Mouse (Mus musculus): ENCODE measurements around the gene Slc24a2.

Gene Slc24a2

DNA sequence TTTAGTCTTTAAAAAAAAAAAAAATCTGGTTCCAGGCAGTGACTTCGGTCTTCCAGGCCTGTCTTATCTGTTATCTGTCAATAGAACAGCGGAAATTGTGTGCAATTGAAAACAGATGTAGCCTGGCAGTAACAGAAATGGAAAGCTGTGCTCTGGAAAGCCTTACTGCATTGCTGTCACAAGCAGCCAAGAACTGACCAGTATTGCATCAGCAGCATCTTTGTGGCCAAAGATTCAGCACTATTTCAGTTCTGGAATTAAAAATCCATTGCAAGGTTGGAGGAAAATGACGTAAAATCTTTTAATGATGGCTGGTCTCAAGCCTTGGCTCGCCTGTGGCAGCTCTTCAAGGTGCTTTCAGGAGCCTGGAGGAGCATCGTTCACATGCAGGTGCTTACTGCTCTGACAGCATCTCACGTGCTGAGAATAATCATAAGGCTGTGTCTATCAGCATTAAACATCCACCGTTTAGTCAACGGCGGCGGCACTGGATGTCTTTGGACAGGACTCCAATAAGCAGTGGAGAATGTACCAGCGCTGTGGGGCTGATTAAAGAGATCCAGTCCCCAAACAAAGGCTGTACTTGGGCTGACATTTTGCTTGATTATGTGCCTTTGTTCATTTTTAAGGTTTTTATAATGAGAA lies 143.2 kb downstream of the Slc24a2 start:
- no peaks in the 10 kb centered on the region for H3K36me3 ChIP-seq (ENCODE audit: control insufficient read depth, insufficient read depth, low read length, poor library complexity, severe bottlenecking)
- no peaks in the 10 kb centered on the region for H3K27me3 ChIP-seq (ENCODE audit: control insufficient read depth, insufficient read depth, low read length, poor library complexity, severe bottlenecking)
- no peak for DNase-seq (ENCODE audit: low read depth, low spot score)

DNA sequence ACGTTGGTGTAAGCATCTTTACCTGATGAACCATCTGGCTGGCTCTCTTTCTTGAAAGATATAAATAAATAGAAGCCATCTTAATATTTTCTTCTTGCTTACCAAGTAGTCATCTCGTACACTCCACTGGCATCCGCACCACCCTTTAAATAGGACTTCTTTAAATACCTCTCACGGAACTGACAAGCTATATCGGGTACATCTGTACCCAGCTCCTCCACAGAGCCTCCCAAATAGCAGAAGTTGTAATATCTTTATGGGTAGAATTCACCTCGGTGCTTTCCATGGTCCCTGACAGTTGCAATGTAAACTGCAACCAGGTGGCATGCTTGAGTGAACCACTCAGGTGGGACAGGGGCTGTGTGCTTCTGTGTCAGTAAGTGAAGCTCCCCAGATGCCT lies 149.0 kb downstream of the Slc24a2 start:
- no peaks in the 10 kb centered on the region for H3K27me3 ChIP-seq (ENCODE audit: control insufficient read depth, insufficient read depth, low read length, poor library complexity, severe bottlenecking)
- H3K36me3 ChIP-seq (ENCODE audit: control insufficient read depth, insufficient read depth, low read length, poor library complexity, severe bottlenecking): no peaks in the 10 kb centered on the region
- DNase-seq (ENCODE audit: low read depth, low spot score): no peak

DNA sequence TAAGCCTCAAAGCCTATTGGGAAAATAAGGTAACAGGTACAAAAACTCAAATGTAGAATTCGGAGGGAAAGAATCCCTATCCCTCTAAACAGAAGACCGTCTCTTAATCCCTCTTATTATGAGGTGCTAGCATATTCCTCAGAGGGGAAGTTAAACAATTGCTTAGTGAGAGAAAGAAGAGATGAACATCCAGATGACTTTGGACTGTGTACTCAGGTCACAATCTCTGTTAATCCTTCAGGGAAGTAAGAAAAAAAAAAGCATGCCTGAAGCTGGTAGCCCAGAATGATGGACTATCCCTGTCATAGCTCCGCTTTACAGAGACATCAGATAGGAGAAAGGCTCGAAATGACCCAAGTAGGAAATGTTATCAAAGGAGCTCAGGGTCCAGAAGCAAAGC lies 151.0 kb downstream of the Slc24a2 start:
- no peak for DNase-seq (ENCODE audit: low read depth, low spot score)
- no peaks in the 10 kb centered on the region for H3K27me3 ChIP-seq (ENCODE audit: control insufficient read depth, insufficient read depth, low read length, poor library complexity, severe bottlenecking)
- H3K36me3 ChIP-seq (ENCODE audit: control insufficient read depth, insufficient read depth, low read length, poor library complexity, severe bottlenecking): no peaks in the 10 kb centered on the region

DNA sequence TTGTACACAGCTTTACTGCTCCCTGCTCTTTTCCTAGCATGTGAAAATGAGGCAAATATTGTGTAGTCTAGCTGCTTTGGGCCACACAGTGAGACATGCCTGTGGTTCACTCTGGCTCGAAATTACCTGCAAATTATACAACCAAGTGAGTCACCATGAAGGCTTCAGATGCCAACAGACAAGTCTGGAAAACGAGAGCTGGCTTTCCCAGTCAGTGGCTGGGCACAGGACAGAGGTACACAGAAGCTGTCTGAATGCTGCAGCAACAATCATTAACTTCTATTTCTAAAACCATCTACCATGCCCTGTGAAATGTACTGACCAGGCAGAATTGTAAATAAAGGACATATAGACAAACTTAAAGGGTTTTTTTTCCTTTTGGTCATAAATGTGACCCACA lies 151.6 kb downstream of the Slc24a2 start:
- DNase-seq (ENCODE audit: low read depth, low spot score): no peak
- H3K36me3 ChIP-seq (ENCODE audit: control insufficient read depth, insufficient read depth, low read length, poor library complexity, severe bottlenecking): no peaks in the 10 kb centered on the region
- no peaks in the 10 kb centered on the region for H3K27me3 ChIP-seq (ENCODE audit: control insufficient read depth, insufficient read depth, low read length, poor library complexity, severe bottlenecking)

DNA sequence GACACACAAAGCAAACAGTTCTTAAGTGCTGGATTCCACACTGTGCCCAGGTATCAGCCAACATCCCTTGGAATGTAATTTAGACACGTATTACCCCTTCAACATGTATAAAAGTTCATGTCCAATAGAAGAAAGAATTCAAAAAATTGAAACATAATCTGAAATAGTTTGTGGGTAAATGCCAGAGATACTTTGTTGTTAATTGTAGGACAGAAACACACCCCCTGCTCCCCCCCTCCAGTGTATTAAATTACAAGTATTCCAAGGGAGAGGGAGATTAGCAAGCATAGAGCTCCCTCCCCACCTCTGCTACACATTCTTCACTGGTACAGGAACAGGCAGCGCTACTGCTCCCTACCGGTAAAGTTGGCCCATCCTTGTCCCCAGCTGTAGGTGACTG lies 154.5 kb downstream of the Slc24a2 start:
- no peak for DNase-seq (ENCODE audit: low read depth, low spot score)
- H3K36me3 ChIP-seq (ENCODE audit: control insufficient read depth, insufficient read depth, low read length, poor library complexity, severe bottlenecking): no peaks in the 10 kb centered on the region
- no peaks in the 10 kb centered on the region for H3K27me3 ChIP-seq (ENCODE audit: control insufficient read depth, insufficient read depth, low read length, poor library complexity, severe bottlenecking)

DNA sequence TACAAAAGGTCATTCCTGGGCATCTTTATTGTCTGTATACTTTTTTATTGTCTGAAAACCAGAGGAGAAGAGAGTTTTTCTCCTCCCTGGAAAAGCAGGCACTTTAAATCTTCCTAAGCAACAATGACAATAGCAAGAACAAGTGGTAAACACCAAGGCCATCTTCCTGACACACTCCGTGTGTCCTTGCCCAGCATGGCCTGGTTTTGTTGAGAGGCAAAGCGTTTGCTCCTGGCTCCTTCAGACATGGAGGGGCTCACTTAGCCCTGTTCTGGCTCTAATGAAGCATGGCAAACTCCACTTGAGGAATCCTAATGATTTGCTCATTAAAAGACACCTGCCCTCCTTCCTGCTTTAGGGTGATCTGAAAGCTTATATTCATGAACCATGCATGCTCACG lies 162.2 kb downstream of the Slc24a2 start:
- Histone ChIP-seq H3K27me3 (ENCODE audit: control insufficient read depth, insufficient read depth, low read length, poor library complexity, severe bottlenecking) (no peaks in the 10 kb centered on the region), H3K36me3 (ENCODE audit: control insufficient read depth, insufficient read depth, low read length, poor library complexity, severe bottlenecking) (no peaks in the 10 kb centered on the region)
- no peak for DNase-seq (ENCODE audit: low read depth, low spot score)

DNA sequence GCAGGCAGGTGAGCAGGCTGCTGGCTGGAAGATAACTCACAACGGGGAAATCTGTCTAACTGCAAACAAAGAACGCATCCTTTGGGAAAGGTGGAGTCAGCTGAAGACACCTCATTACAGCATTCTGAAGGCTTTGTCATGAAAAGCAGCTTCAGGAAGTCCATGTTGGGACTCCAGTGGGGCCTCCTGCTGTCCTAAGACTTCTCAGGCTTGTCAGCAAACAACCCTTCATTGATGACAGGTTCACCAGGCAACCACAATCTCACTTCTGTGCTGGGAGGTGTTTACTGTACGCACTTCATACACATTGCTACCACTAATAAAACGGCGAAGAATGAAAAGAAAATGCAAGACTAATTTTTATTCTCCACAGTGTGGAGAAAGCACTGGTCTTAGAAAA lies 165.1 kb downstream of the Slc24a2 start:
- Histone ChIP-seq H3K36me3 (ENCODE audit: control insufficient read depth, insufficient read depth, low read length, poor library complexity, severe bottlenecking) (no peaks in the 10 kb centered on the region), H3K27me3 (ENCODE audit: control insufficient read depth, insufficient read depth, low read length, poor library complexity, severe bottlenecking) (no peaks in the 10 kb centered on the region)
- DNase-seq (ENCODE audit: low read depth, low spot score): no peak

DNA sequence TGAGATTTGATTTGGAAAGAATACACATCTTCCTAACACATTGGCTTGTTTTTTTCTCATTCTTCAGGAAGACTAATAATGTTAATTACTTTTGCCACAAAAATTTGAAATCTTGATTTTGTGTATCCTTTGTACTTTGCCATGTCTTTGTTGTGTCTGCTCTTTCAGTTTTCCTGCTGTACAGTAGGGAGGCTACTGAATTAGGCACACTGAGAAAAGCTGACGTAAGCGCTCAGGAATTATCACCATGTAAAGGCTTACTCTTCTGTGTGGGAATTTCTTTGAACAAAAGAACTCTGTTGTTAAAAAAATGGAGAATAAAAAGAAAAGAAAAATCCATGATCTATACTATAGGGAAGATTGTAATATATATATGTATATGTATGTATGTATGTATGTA lies 165.7 kb downstream of the Slc24a2 start:
- DNase-seq (ENCODE audit: low read depth, low spot score): no peak
- no peaks in the 10 kb centered on the region for H3K27me3 ChIP-seq (ENCODE audit: control insufficient read depth, insufficient read depth, low read length, poor library complexity, severe bottlenecking)
- H3K36me3 ChIP-seq (ENCODE audit: control insufficient read depth, insufficient read depth, low read length, poor library complexity, severe bottlenecking): no peaks in the 10 kb centered on the region

DNA sequence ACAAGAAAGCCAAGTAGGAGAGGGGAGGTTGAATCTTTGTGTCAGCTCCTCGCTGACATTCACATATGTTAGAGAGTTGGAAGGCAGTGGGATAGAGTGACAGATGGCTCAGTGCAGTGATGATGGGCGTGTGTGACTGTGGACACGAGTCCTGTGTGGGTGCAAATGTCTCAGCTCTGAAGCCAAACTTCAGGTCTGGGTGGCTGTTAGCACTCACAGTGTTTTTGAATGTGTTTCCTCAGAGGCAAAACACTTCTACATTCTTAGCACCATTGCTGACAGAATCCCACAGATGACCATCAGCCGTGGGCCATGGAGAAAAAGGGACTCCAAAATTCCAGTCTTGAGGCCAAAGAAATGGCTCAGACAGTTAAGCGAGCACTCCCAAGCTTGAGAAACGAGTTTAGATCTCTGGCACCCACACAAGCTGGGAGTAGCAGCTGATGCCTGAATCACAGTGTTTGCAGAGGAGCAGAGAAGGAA lies 167.5 kb downstream of the Slc24a2 start:
- DNase-seq (ENCODE audit: low read depth, low spot score): no peak

DNA sequence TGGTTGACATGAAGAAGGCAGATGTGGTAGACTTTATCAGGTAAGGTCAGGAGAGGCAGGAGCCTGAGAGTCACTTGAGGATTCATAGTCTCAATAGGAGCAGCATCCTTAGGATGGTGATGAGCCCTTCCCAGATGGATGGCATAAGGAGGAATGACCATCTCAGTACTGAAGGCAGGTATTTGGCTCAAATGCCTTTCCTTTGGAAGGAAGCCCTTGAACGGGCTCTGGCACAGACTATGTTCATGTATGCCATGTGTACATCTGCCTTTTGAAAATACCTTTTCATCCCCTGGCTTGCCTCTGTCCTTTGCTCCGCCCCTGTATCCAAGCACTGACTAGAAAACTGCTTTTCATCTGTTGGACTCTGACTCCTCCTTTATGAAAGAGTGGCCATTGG lies 168.6 kb downstream of the Slc24a2 start:
- Histone ChIP-seq H3K36me3 (ENCODE audit: control insufficient read depth, insufficient read depth, low read length, poor library complexity, severe bottlenecking) (no peaks in the 10 kb centered on the region), H3K27me3 (ENCODE audit: control insufficient read depth, insufficient read depth, low read length, poor library complexity, severe bottlenecking) (no peaks in the 10 kb centered on the region)
- no peak for DNase-seq (ENCODE audit: low read depth, low spot score)

More for the DNA sequence above, 167.5 kb downstream of the Slc24a2 start:
- H3K36me3 ChIP-seq (ENCODE audit: control insufficient read depth, insufficient read depth, low read length, poor library complexity, severe bottlenecking): no peaks in the 10 kb centered on the region
- no peaks in the 10 kb centered on the region for H3K27me3 ChIP-seq (ENCODE audit: control insufficient read depth, insufficient read depth, low read length, poor library complexity, severe bottlenecking)

DNA sequence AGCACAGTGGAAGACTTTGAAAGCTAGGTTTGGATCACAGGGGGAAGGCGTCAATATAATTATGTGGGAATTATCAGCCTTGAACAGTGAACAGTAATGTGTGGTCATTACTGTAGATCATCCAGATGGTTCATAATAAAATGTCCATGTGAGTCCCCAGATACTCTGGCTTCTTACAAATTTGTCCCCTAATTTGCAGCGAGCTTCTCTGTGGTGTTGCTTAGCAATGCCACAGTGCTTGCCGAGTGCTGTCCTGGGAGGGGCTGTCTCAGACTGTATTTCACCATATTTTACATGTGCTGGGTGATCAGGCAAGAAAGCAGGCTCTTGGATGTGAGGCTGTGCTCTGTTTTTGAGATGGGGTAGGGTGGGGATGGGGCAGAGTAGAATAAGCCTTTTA lies 172.7 kb downstream of the Slc24a2 start:
- DNase-seq (ENCODE audit: low read depth, low spot score): no peak
- Histone ChIP-seq H3K27me3 (ENCODE audit: control insufficient read depth, insufficient read depth, low read length, poor library complexity, severe bottlenecking) (no peaks in the 10 kb centered on the region), H3K36me3 (ENCODE audit: control insufficient read depth, insufficient read depth, low read length, poor library complexity, severe bottlenecking) (no peaks in the 10 kb centered on the region)

DNA sequence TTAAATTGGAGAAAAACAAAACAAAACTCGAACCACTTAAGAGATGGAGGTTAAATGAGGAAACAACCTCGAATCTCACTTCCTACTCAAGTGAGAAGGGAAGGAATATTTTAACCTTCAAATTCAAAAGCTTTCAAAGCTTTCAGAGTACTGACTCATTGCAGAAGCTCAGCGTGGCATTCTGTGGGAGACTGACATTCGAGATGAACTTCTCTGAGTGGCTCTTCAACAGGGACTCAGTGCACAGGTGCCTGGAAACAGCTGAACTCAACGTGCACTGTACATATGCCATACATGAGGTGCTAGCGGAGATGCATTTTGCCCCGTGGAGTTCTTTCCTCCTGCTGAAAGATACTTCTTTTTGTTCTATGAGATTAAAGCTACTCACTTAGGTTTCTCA lies 174.5 kb downstream of the Slc24a2 start:
- Histone ChIP-seq H3K27me3 (ENCODE audit: control insufficient read depth, insufficient read depth, low read length, poor library complexity, severe bottlenecking) (no peaks in the 10 kb centered on the region), H3K36me3 (ENCODE audit: control insufficient read depth, insufficient read depth, low read length, poor library complexity, severe bottlenecking) (no peaks in the 10 kb centered on the region)
- DNase-seq (ENCODE audit: low read depth, low spot score): no peak

DNA sequence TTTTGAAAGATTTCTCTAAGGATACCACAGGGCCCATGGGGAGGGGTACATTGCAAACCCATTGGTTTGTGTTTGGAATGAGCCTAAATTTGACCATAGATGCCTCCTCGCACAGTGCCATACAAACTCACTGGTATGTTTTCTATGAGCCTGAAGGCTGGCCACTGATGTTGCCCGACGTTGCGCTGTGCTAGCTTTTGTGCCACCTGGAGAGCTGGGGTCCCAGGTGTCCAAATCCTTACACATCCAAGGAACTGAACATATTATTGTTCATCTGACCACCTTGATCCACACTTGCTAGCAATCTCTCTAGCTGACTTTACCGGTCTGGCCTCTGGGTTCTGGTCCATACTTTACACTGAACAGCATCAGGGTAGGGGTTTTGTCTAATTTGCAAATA lies 177.4 kb downstream of the Slc24a2 start:
- DNase-seq (ENCODE audit: low read depth, low spot score): no peak
- Histone ChIP-seq H3K36me3 (ENCODE audit: control insufficient read depth, insufficient read depth, low read length, poor library complexity, severe bottlenecking) (no peaks in the 10 kb centered on the region), H3K27me3 (ENCODE audit: control insufficient read depth, insufficient read depth, low read length, poor library complexity, severe bottlenecking) (no peaks in the 10 kb centered on the region)

DNA sequence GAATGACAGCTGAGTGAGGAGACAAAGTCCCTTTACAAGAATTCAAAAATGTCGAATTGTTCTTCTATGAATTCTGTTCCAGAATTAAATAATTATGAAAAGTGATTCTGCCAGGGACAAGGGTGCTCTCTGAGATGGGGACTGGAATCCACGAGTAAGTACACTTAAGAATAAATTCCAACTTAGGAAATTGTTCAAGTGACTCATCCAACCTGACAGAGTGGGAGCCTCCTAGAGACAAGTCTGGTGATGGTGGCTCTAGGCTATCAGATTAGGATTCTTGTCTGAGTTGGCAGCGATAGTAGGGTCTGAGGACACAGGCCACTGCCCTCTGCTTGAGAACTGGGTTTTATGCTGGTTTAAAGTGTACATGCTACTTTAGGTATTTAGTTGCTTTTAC lies 181.2 kb downstream of the Slc24a2 start:
- no peaks in the 10 kb centered on the region for H3K27me3 ChIP-seq (ENCODE audit: control insufficient read depth, insufficient read depth, low read length, poor library complexity, severe bottlenecking)
- DNase-seq (ENCODE audit: low read depth, low spot score): no peak
- H3K36me3 ChIP-seq (ENCODE audit: control insufficient read depth, insufficient read depth, low read length, poor library complexity, severe bottlenecking): no peaks in the 10 kb centered on the region

DNA sequence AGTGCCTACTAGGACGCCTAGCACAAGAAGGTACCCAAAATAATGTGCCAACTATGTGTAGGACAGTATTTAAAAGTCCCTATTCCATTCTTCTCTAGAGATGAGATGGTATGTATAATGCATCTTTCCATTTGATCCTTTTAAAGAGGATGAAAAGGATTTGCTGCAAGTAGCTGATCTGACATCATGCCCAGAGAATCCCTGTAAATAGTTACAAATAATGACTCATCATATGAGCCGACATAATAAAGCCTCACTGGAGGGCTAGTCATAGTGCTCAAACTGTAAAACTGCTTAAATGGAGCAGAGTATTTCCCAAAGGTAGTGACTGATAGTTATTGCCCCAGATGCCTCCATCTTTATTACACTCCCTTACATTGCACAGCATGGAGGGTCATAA lies 183.1 kb downstream of the Slc24a2 start:
- no peak for DNase-seq (ENCODE audit: low read depth, low spot score)
- no peaks in the 10 kb centered on the region for H3K36me3 ChIP-seq (ENCODE audit: control insufficient read depth, insufficient read depth, low read length, poor library complexity, severe bottlenecking)
- H3K27me3 ChIP-seq (ENCODE audit: control insufficient read depth, insufficient read depth, low read length, poor library complexity, severe bottlenecking): no peaks in the 10 kb centered on the region

DNA sequence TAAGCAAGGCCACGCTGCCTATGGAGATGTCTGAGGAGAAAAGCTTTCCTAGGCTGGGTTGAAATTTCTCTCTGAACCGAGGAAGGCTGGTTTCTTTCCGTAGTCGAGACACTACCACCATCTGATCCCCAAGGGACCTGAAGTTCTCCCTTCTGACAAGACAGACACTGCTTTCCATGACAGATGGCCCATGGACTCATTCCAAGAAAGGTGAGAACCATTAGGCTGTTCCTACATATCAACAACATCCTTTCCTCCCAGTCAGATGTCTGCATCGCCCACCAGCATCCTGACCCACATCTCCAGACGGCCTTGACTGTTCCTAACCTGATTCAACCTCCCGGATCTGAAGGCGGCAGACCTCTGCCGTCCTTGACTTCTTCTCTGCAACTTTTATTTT lies 187.0 kb downstream of the Slc24a2 start:
- Histone ChIP-seq H3K36me3 (ENCODE audit: control insufficient read depth, insufficient read depth, low read length, poor library complexity, severe bottlenecking) (no peaks in the 10 kb centered on the region), H3K27me3 (ENCODE audit: control insufficient read depth, insufficient read depth, low read length, poor library complexity, severe bottlenecking) (no peaks in the 10 kb centered on the region)
- no peak for DNase-seq (ENCODE audit: low read depth, low spot score)
